Mouse (Mus musculus): ENCODE data around the gene Per2.

Per2 gene

GRCm38 (mm10) chr1:91434905-91435304, 24.2 kb downstream of the Per2 start:
- DNase-seq (ENCODE audit: low spot score in 2 of 2): no peak

GRCm38 (mm10) chr1:91430761-91431160, 28.4 kb downstream of the Per2 start:
- no peak for DNase-seq (ENCODE audit: low spot score in 2 of 2)

- DNase-seq (ENCODE audit: low spot score in 2 of 2): no peak
Observed at GRCm38 (mm10) chr1:91429212-91429611, 29.9 kb downstream of the Per2 start.

DNA sequence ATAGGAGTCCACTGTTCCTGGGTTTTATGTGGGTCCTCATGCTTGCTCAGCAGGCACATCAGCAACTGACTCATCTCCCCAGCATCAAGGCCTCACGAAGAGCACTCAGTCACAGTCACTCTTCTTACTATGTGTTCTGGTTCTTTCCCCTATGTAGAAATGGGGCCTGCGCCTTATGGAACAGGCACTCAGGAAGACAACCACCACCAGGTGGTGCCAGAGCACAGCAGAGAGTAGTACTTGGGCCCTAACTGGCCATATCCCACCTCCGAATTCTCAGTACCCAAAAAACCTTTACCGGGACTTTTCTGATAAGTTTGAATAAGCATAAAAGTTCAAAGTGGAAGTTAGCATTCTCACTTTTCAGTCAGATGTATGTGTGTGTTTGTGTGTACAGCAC, 30.5 kb downstream of the Per2 start:
- DNase-seq (ENCODE audit: low spot score in 2 of 2): peak; percentile 50 to 76

GRCm38 (mm10) chr1:91426397-91426796, 32.7 kb downstream of the Per2 start:
- DNase-seq (ENCODE audit: low spot score in 2 of 2): no peak

DNA sequence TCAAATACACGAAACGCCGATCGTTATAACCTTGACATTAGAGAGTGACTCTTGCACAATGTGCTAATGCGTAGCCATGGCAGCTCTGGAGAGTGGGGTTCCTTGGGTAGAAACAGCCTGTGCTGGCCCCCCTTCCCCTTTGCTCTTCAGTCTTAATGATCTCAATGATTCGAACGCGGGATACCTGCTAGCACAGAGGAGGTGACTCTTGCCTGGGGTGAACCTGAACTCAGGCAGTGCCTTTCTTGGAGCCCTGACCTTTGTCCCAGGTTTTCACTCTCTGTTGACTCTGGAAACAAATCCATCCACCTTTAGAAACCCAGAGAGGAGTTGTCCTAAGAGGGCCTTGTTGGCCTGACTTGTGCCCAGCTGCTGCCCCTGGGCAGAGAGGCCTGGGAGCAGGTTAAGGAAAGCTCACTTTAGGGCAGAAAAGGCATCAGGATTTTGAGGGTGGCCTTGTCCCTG, 38.5 kb downstream of the Per2 start:
- DNase-seq (ENCODE audit: low spot score in 2 of 2): no peak

GRCm38 (mm10) chr1:91419862-91420600, 39.1 kb downstream of the Per2 start:
- DNase-seq (ENCODE audit: low spot score in 2 of 2): no peak

GRCm38 (mm10) chr1:91417991-91418390, 41.1 kb downstream of the Per2 start:
- no peak for DNase-seq (ENCODE audit: low spot score in 2 of 2)

GRCm38 (mm10) chr1:91415311-91415710, 43.8 kb downstream of the Per2 start:
- no peak for DNase-seq (ENCODE audit: low spot score in 2 of 2)

DNA sequence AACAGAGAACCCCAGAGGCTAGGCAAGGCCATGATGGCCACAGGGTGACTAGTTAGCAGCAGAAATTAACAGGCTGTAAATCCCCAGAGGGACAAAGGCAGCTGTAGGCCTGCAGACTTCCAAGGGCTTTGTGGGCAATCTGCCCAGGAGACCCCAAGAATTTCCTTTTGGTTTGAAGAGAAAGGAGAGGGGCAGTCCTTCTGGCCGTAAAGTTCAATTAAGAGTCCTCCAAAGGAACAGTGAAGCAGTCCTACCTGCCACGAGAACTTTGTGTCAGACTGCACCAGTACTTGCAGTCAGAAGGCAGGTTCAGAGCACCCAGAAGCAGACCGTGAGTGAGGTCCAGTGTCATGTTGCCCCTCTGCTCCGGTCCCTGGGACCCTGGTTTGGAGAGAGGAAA, 44.2 kb downstream of the Per2 start:
- no peak for DNase-seq (ENCODE audit: low spot score in 2 of 2)

DNA sequence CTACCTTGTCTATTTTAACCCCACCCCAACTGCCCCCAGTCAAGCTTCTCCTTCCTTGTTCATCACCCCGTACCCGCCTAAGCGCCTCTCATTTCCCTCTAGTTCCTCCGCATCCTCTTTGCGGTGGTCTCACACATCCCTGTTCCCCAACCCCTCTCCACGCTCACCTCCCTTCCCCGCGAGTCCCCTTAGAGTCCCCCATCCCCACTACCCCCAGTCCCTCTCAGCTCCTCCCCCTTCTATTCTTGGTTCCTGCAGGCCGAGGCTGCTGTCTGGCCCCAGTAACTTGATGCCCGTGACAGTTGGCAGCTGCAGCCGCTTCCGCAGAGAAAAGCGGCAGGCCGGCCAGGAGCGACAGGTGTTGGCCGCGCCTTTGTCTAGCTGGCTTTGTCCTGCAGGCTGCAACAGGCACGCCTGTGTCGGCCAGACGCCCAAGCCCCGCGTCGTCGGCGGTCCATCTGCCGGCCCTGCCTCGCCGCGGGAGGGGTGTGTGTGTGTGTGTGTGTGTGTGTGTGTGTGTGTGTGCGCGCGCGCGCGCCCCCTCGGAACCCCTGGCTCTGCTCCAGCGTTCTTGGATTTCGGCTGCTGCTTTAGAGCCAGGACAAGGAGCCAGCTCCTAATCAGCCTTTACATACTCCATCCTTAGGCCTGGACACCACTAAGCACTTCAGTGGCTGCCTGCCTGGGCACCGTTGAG, 45.1 kb downstream of the Per2 start, which contains the start of gene Hes6:
Gene Hes6 (minus strand): TSS at position 141 of the 697 bp plus-strand sequence.
- DNase-seq (ENCODE audit: low spot score in 2 of 2): peak in 1 of 2 experiments; percentile 37

- DNase-seq (ENCODE audit: low spot score in 2 of 2): no peak
Observed at GRCm38 (mm10) chr1:91413536-91413897, 45.6 kb downstream of the Per2 start.

DNA sequence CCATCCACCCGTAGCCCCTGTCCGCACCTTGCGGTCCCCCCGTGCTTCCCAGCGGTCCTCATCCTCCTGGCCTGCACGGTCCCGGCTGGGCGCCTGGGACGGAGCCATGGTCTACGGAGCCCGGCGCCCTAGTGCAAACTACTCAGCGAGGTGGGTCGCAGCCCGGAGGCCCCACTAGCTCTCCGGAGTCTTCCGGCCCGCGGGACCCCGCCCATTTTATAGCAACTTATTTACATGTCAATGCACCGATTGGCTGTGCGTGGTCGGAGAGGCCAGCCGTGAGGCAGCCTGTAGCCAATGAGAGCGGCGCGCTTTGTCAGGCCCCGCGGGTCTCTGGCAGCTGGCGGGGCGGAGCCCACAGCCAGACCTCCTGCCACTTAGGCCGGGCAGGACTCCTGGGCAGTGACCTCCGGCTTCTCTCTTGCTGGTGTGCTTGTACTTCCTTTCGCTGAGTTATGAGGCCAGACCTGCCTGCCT, 46.1 kb downstream of the Per2 start:
- peak; percentile 82 to 84 for DNase-seq (ENCODE audit: low spot score in 2 of 2)

DNA sequence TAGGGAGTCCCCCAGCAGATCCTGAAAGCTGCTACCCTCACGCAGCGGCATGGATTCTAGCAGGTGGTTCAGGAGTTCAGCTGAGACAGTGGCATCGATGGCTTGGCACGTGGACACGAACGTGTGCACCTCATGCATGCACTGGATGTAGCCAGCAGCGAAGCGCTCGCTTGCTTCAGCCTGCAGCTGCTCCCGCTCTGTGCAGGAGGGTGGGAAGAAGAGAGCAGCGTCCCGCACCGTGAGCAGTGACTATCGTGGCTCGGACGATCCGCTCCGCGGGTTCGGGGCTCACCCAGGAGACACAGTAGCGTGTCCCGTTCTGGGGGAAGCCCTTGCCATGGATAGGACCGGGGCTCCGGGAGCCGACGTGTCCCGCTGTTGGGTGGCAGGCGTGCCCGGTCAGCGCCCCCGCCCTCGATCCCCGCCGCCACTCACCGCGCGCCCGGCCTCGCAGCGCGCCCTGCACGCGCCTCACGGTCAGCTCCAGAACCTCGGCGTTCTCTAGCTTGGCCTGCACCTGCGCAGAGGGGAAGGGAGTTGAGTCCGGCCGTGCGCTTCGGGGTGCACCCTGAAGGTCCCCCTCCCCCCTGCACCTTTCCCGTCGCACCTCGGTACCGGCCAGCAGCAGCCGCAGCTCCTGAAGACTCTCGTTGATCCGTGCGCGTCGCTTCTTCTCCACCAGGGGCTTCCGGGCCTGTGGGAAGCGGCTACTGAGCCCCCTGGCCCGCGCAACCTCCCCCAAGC, 46.7 kb downstream of the Per2 start:
- DNase-seq (ENCODE audit: low spot score in 2 of 2): peak in 1 of 2 experiments; percentile 11

DNA sequence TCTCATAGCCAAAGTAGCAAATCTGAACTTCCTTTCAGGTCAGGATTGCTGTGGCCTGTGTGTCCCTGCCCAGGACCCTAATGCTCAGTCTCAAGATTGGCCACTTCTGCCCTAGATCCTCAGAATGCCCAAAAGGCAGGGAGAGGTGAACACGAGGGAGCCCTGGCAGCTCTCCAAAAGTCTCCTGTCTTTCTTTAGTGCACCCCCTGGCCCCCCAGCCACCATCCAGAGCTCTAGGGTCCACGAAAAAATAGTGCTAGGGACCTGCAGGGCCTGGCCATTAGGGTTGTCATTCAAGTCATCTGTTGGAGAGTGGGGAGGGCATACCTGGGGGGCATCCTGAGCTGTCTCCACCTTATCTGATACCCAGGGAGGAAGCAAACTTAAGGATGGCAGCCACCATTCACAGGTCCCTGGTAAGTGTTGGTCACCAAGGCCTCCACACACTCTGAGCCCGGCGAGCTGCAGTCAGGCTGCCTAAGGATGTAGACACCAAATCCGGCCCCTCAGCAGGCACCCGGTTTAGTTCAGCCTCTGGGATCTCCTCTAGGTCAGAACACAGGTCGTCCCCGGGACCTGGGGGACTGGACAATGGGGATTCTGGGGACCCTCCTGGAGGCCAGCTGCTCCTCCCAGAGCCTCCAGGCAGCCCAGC, 47.4 kb downstream of the Per2 start:
- no peak for DNase-seq (ENCODE audit: low spot score in 2 of 2)

DNA sequence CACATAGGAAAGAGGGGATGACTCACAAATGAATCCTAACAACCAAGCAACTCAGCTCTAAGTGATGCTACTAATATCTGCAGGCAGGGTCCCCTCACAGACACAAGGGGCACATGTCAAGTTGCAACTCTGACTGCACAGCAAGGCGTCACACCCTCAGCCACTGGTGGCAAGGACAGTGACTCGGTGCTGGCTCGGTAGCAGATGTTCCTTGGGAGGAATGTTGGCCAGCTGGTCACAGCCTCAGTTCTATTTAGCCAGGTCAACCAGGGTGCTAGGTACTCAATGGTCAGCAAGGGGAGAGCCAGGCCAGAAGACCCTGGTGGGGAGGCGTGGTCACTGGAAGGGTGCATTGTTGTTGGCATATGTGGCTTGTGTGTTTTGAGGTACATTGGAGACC, 51.3 kb downstream of the Per2 start:
- no peak for DNase-seq (ENCODE audit: low spot score in 2 of 2)

- no peak for DNase-seq (ENCODE audit: low spot score in 2 of 2)
Observed at GRCm38 (mm10) chr1:91405406-91406169, 53.5 kb downstream of the Per2 start.

DNA sequence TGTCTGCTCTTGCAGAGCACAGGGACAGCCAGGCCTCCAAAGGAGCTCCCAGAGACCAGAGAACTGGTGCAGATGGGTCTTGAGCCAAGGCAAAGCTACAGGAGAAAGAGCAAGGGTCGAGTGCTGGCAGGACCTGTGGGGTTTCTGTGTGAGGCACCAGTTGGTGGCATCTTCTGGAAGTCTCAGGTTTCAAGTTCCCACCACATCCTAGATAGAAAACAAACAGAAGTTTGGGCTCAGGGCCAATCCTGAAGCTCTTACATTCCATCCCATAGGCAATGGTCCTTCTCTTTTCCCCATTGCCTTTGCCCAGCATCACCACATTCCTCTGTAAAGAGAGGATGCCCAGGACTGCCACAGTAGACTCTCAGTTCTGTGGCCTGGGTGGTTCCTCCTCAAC, 54.1 kb downstream of the Per2 start:
- DNase-seq (ENCODE audit: low spot score in 2 of 2): no peak

GRCm38 (mm10) chr1:91398260-91399062, 60.7 kb downstream of the Per2 start, which contains the start of gene Ilkap:
Gene Ilkap, minus strand, starts transcription at chr1:91398815.
- peak; percentile 68 to 75 for DNase-seq (ENCODE audit: low spot score in 2 of 2)

- no peak for DNase-seq (ENCODE audit: low spot score in 2 of 2)
Observed at GRCm38 (mm10) chr1:91397927-91398259, 61.2 kb downstream of the Per2 start.
